Mouse (Mus musculus): ENCODE results near the gene Mospd3. TPM values are rescaled to one million over a fixed set of nuclear protein-coding genes. Genes with fewer than 3 reads are reported as not detected.

Mospd3 gene
- polyA plus RNA-seq, 1 experiment from 2014 or later, result 22.9 TPM

DNA sequence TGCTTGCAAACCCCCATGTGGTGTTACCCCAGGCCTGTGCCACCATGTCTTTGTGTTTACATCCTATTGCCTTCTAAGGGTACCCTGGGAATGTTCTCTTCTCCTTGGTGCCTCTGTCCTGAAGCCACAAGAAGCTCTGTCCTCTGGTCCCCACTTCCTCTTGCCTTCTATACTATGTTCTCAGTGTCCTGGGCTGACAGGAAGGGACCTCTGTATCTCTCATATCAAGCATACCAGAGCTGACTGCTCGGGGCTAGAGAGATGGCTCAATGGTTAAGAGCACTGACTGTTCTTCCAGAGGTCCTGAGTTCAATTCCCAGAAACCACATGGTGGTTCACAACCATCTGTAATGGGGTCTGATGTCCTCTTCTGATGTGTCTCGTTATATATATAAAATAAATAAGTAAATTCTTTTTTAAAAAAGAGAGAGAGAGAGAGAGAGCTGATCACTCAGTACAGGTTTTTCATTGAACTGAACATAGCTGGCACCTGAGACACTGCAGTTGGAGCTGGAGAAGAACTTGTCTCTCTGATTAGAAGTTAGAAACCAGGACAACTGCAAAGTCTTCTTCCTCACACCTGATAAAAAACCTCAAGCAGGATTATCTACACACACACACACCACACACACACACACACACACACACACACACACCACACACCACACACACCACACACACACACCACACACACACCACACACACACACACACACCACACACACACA is 2.6 kb downstream of the Mospd3 start:
- H3K27me3 ChIP-seq (ENCODE audit: control insufficient read depth, insufficient read depth, low read length), result no peaks in the 10 kb centered on the region
- H3K4me3 ChIP-seq (ENCODE audit: low read depth, low read length), result no peak overlapping the region
- 90% methylated on average over 2 of the region's 2 CpGs for WGBS
- no peak overlapping the region for H3K4me2 ChIP-seq (replicated peaks; ENCODE audit: low read depth, low read length)
- H3K4me1 ChIP-seq (replicated peaks; ENCODE audit: control insufficient read depth, insufficient read depth, low read length), result peaks cover 3% of the 10 kb centered on the region
- ATAC-seq (ENCODE audit: low FRiP score) (no peak), DNase-seq (ENCODE audit: low spot score) (no peak)
- H3K9ac ChIP-seq (ENCODE audit: low read depth, low read length), result no peak overlapping the region
- no peaks in the 10 kb centered on the region for H3K9me3 ChIP-seq (ENCODE audit: control insufficient read depth, low read length)
- no peak overlapping the region for H3K27ac ChIP-seq (ENCODE audit: low read depth, low read length)
- H3K36me3 ChIP-seq (ENCODE audit: control insufficient read depth, insufficient read depth, low read length), result no peaks in the 10 kb centered on the region

DNA sequence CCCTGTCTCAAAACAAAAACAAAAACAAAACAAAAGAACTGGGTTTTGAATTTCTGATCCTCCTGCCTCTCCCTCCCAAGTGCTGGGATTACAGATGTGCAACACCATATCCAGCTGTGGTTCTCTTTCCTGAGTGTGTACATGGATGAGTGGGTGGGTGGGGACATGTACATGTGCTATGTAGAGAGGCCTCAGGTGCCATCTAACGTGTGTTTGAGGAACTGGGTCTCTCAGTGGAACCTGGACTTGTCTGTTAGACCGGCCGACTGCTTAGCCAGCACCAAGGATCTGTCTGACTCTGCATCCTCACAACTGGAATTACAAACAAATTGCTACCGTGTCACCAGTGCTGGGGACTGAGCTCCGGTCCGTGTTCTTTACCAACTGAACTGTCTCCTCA is 3.2 kb downstream of the Mospd3 start:
- 95% methylated on average over 6 of the region's 6 CpGs for WGBS

DNA sequence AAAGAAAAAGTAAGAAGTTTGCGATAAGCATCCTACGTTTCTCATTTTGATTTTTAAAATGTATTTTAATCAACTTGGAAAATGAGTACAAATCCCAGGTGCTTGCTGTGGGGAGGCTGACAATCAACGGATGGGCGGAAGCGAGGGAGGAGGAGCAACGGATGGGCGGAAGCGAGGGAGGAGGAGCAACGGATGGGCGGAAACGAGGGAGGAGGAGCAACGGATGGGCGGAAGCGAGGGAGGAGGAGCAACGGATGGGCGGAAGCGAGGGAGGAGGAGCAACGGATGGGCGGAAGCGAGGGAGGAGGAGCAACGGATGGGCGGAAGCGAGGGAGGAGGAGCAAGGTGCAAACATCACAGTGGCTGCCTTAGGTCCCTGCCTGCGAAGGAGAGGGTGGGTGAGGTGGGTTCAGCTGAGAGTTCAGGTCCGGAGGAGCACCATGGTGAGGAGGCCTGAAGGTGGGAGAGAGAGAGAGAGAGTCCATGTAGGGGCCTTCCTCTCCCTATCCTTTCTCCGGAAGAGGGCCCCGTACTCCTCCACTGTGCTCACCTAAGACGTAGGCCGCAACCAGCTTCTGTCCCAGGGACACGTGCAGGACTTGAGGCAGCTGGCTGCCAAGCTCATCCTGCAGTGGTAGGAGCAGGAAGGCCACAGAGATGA is 4.1 kb downstream of the Mospd3 start:
- no peaks in the 10 kb centered on the region for H3K4me1 ChIP-seq (replicated peaks; ENCODE audit: control insufficient read depth, insufficient read depth, low read length)
- H3K9ac ChIP-seq (ENCODE audit: low read depth, low read length), result no peak overlapping the region
- H3K9me3 ChIP-seq (ENCODE audit: control insufficient read depth, low read length), result no peaks in the 10 kb centered on the region
- DNase-seq (ENCODE audit: low spot score) (no peak), ATAC-seq (ENCODE audit: low FRiP score) (no peak)
- 35% methylated on average over 28 of the region's 30 CpGs for WGBS
- H3K36me3 ChIP-seq (ENCODE audit: control insufficient read depth, insufficient read depth, low read length), result no peaks in the 10 kb centered on the region
- 0 out of 2 replicates have a peak overlapping the region, but pooled peaks have one; percentile 3 for H3K4me2 ChIP-seq (replicated peaks; ENCODE audit: low read depth, low read length)
- 0 out of 2 replicates have a peak overlapping the region, but pooled peaks have one; percentile 13 for H3K4me3 ChIP-seq (ENCODE audit: low read depth, low read length)
- no peak overlapping the region for H3K27ac ChIP-seq (ENCODE audit: low read depth, low read length)
- no peaks in the 10 kb centered on the region for H3K27me3 ChIP-seq (ENCODE audit: control insufficient read depth, insufficient read depth, low read length)

More for the DNA sequence above, 3.2 kb downstream of the Mospd3 start:
- Histone ChIP-seq H3K4me1 (replicated peaks; ENCODE audit: control insufficient read depth, insufficient read depth, low read length) (peaks cover 3% of the 10 kb centered on the region), H3K4me3 (ENCODE audit: low read depth, low read length) (no peak overlapping the region), H3K9me3 (ENCODE audit: control insufficient read depth, low read length) (no peaks in the 10 kb centered on the region), H3K36me3 (ENCODE audit: control insufficient read depth, insufficient read depth, low read length) (no peaks in the 10 kb centered on the region), H3K9ac (ENCODE audit: low read depth, low read length) (no peak overlapping the region), H3K4me2 (replicated peaks; ENCODE audit: low read depth, low read length) (no peak overlapping the region), H3K27me3 (ENCODE audit: control insufficient read depth, insufficient read depth, low read length) (no peaks in the 10 kb centered on the region), H3K27ac (ENCODE audit: low read depth, low read length) (no peak overlapping the region)
- ATAC-seq (ENCODE audit: low FRiP score), result no peak
- no peak for DNase-seq (ENCODE audit: low spot score)

DNA sequence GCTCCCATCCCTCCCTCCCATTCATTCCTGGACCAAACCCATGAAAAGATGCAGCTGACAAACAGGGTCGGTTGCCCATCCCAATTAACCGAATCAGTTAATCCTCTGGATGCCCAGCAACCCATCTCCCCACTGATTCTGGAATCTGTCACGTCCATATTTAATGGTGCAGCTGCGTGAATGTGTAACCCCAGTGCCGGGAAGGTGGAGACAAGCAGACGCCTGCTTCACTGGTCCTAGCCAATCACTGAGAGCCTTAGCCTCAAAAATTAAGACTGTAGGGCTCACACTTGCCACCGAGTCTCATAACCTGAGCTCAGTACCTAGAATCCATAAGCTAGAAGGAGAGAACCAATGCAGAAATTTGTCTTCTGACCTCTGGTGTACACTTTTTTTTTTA is 4.9 kb downstream of the Mospd3 start:
- ATAC-seq (ENCODE audit: low FRiP score) (no peak), DNase-seq (ENCODE audit: low spot score) (no peak)
- Histone ChIP-seq H3K4me1 (replicated peaks; ENCODE audit: control insufficient read depth, insufficient read depth, low read length) (no peaks in the 10 kb centered on the region), H3K9me3 (ENCODE audit: control insufficient read depth, low read length) (no peaks in the 10 kb centered on the region), H3K27ac (ENCODE audit: low read depth, low read length) (no peak overlapping the region), H3K36me3 (ENCODE audit: control insufficient read depth, insufficient read depth, low read length) (no peaks in the 10 kb centered on the region), H3K27me3 (ENCODE audit: control insufficient read depth, insufficient read depth, low read length) (no peaks in the 10 kb centered on the region), H3K9ac (ENCODE audit: low read depth, low read length) (no peak overlapping the region), H3K4me3 (ENCODE audit: low read depth, low read length) (no peak overlapping the region), H3K4me2 (replicated peaks; ENCODE audit: low read depth, low read length) (no peak overlapping the region)
- 78% methylated on average over 7 of the region's 7 CpGs for WGBS

DNA sequence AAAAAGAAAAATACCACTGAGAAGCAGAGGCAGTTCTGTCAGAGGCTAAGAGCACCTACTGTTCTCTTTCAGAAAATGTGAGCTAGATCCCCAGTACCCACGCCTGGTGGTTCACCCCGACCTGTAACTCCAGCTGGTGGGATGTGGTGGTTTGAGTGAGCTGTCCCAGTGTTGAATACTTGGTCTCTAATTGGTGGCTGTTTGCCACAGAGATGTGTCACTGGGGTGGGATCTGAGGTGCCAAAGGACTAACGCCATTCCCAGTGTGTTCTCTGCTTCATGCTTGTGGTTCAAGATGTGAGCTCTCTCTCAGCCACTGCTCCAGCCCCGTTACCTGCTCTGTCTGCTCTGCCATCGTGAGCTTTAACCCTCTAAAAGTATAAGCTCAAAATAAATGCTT is 10.4 kb downstream of the Mospd3 start:
- no peak for ATAC-seq (ENCODE audit: low FRiP score)

DNA sequence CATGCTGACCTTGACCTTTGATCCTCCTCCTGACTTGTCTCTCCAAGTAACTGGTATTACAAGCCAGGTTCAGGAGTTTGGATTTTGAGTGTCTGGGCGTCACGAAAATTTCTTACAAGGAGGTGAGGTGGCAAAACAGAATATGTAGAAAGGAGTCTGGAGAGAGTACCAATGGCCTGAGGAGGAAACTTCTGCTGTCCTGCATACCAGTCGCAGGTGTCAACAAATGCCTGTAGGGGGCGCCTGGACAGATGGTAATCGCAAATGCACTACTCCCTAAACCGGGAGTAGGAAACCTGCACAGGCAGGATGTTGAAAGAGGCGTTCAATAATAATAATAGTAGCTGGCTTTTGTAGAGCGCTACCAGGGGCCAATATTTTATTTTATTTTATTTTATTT is 15.9 kb downstream of the Mospd3 start:
- H3K9me3 ChIP-seq (ENCODE audit: control insufficient read depth, low read length), result peaks cover 3% of the 10 kb centered on the region; the same call in 1 of the 2 replicates
- DNase-seq (ENCODE audit: low spot score), result peak; percentile 73
- no peak overlapping the region for H3K4me3 ChIP-seq (ENCODE audit: low read depth, low read length)
- no peak for ATAC-seq (ENCODE audit: low FRiP score)
- H3K36me3 ChIP-seq (ENCODE audit: control insufficient read depth, insufficient read depth, low read length), result no peaks in the 10 kb centered on the region
- H3K27me3 ChIP-seq (ENCODE audit: control insufficient read depth, insufficient read depth, low read length), result no peaks in the 10 kb centered on the region
- no peak overlapping the region for H3K27ac ChIP-seq (ENCODE audit: low read depth, low read length)
- H3K4me1 ChIP-seq (replicated peaks; ENCODE audit: control insufficient read depth, insufficient read depth, low read length), result no peaks in the 10 kb centered on the region
- no peak overlapping the region for H3K9ac ChIP-seq (ENCODE audit: low read depth, low read length)
- WGBS, result 35% methylated on average over 8 of the region's 8 CpGs
- no peak overlapping the region for H3K4me2 ChIP-seq (replicated peaks; ENCODE audit: low read depth, low read length)

More for the DNA sequence above, 10.4 kb downstream of the Mospd3 start:
- Histone ChIP-seq H3K4me1 (replicated peaks; ENCODE audit: control insufficient read depth, insufficient read depth, low read length) (no peaks in the 10 kb centered on the region), H3K9me3 (ENCODE audit: control insufficient read depth, low read length) (peaks cover 3% of the 10 kb centered on the region; the same call in 1 of the 2 replicates), H3K4me2 (replicated peaks; ENCODE audit: low read depth, low read length) (no peak overlapping the region), H3K9ac (ENCODE audit: low read depth, low read length) (no peak overlapping the region), H3K4me3 (ENCODE audit: low read depth, low read length) (no peak overlapping the region), H3K36me3 (ENCODE audit: control insufficient read depth, insufficient read depth, low read length) (no peaks in the 10 kb centered on the region), H3K27ac (ENCODE audit: low read depth, low read length) (no peak overlapping the region), H3K27me3 (ENCODE audit: control insufficient read depth, insufficient read depth, low read length) (no peaks in the 10 kb centered on the region)
- WGBS, result 79% methylated on average over 5 of the region's 5 CpGs
- DNase-seq (ENCODE audit: low spot score), result no peak

DNA sequence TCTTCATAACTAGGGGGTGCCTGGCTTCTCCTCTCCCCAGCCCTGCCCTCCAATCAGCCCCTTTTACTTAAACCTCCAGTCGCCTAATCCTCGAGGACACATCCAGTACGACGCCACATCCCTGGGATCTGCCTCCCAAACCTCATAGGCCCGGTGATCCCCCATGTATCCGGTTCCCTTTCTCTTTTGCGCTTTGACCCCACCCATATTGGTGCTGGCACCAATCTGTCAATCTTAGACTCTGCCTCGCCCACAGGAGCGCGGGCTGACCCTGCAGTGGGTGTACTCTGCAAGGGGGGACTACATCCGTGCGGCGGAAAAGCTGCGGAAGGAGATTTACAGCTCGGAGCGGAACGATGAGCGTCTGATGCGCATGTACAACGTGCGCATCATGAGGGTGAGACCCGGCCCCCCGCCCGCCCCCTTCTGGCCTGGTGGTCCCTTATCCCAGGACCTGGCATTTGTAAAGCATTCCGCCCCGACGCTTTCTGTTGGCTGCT is 17.1 kb downstream of the Mospd3 start:
- peak; percentile 71 for ATAC-seq (ENCODE audit: low FRiP score)
- Histone ChIP-seq H3K4me3 (ENCODE audit: low read depth, low read length) (peak overlapping the region; percentile 27; the same call in 1 of the 2 replicates), H3K9ac (ENCODE audit: low read depth, low read length) (peak overlapping the region; percentile 21; the same call in 1 of the 2 replicates), H3K27me3 (ENCODE audit: control insufficient read depth, insufficient read depth, low read length) (no peaks in the 10 kb centered on the region), H3K27ac (ENCODE audit: low read depth, low read length) (no peak overlapping the region), H3K36me3 (ENCODE audit: control insufficient read depth, insufficient read depth, low read length) (no peaks in the 10 kb centered on the region), H3K4me1 (replicated peaks; ENCODE audit: control insufficient read depth, insufficient read depth, low read length) (no peaks in the 10 kb centered on the region), H3K9me3 (ENCODE audit: control insufficient read depth, low read length) (peaks cover 3% of the 10 kb centered on the region; the same call in 1 of the 2 replicates), H3K4me2 (replicated peaks; ENCODE audit: low read depth, low read length) (peak overlapping the region; percentile 41)
- 13% methylated on average over 27 of the region's 27 CpGs for WGBS
- peak; percentile 73 for DNase-seq (ENCODE audit: low spot score)

DNA sequence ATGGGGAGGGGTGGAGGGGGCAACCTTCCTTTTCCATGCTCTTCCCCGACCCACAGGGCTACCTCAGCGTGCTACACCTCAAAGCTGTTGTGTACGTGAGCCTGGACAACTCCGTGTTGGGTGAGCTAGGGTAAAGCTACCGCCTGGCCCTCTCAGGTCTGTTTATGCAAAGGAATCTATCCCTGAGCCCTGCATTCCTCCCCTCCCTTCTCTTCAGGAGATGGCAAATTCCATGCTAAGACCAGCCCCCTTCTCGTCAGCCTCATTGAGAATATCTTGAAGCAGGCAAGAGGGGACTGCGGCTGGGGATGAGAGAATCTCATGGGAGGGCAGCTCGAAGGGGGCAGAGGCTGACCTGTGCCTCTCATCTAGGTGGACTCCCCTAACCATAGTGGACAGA is 18.2 kb downstream of the Mospd3 start:
- 31% methylated on average over 8 of the region's 8 CpGs for WGBS
- no peak overlapping the region for H3K4me3 ChIP-seq (ENCODE audit: low read depth, low read length)
- no peak for DNase-seq (ENCODE audit: low spot score)
- no peaks in the 10 kb centered on the region for H3K36me3 ChIP-seq (ENCODE audit: control insufficient read depth, insufficient read depth, low read length)
- no peak overlapping the region for H3K27ac ChIP-seq (ENCODE audit: low read depth, low read length)
- no peak overlapping the region for H3K9ac ChIP-seq (ENCODE audit: low read depth, low read length)
- ATAC-seq (ENCODE audit: low FRiP score), result no peak
- no peaks in the 10 kb centered on the region for H3K27me3 ChIP-seq (ENCODE audit: control insufficient read depth, insufficient read depth, low read length)
- H3K9me3 ChIP-seq (ENCODE audit: control insufficient read depth, low read length), result peaks cover 2% of the 10 kb centered on the region; the same call in 1 of the 2 replicates
- no peaks in the 10 kb centered on the region for H3K4me1 ChIP-seq (replicated peaks; ENCODE audit: control insufficient read depth, insufficient read depth, low read length)
- H3K4me2 ChIP-seq (replicated peaks; ENCODE audit: low read depth, low read length), result no peak overlapping the region

Data from hindbrain, embryonic 11.5 days (tissue).